Mouse (Mus musculus): Measurements from ENCODE around the gene Mlip. TPM values are rescaled to one million over a fixed set of nuclear protein-coding genes. Genes with fewer than 3 reads are reported as not detected.
"Not testable (repeated sequence)": the region's sequence is repeated elsewhere in the genome, so short reads cannot be mapped to it uniquely, and the experiment has no call there.

Gene Mlip
- polyA plus RNA-seq, 1 experiment from 2014 or later, result 0.25 TPM

- DNase-seq (ENCODE audit: low spot score) (no peak), ATAC-seq (ENCODE audit: insufficient number of reproducible peaks, low FRiP score, low TSS enrichment, low read depth) (no peak)
- WGBS, result 84% methylated on average over 4 of the region's 4 CpGs
- Histone ChIP-seq H3K9ac (ENCODE audit: low read length) (no peak overlapping the region), H3K9me3 (ENCODE audit: control insufficient read depth, low read length) (no peaks in the 10 kb centered on the region), H3K27ac (replicated peaks; ENCODE audit: low read depth, low read length) (no peak overlapping the region), H3K27me3 (ENCODE audit: control insufficient read depth, insufficient read depth, low read length) (no peaks in the 10 kb centered on the region), H3K4me3 (ENCODE audit: low read depth, low read length) (no peak overlapping the region), H3K4me2 (ENCODE audit: low read depth, severe bottlenecking) (no peak overlapping the region), H3K36me3 (ENCODE audit: control insufficient read depth, insufficient read depth, low read length) (no peaks in the 10 kb centered on the region), H3K4me1 (ENCODE audit: control insufficient read depth, insufficient read depth, low read length) (no peaks in the 10 kb centered on the region)
Observed at GRCm38 (mm10) chr9:77160277-77160926, 192.4 kb downstream of the Mlip start.

GRCm38 (mm10) chr9:77148518-77149257, 204.1 kb downstream of the Mlip start:
- no peak for ATAC-seq (ENCODE audit: insufficient number of reproducible peaks, low FRiP score, low TSS enrichment, low read depth)
- Histone ChIP-seq H3K4me3 (ENCODE audit: low read depth, low read length) (no peak overlapping the region), H3K4me1 (ENCODE audit: control insufficient read depth, insufficient read depth, low read length) (no peaks in the 10 kb centered on the region), H3K9ac (ENCODE audit: low read length) (no peak overlapping the region), H3K9me3 (ENCODE audit: control insufficient read depth, low read length) (no peaks in the 10 kb centered on the region), H3K36me3 (ENCODE audit: control insufficient read depth, insufficient read depth, low read length) (no peaks in the 10 kb centered on the region), H3K27ac (replicated peaks; ENCODE audit: low read depth, low read length) (no peak overlapping the region), H3K4me2 (ENCODE audit: low read depth, severe bottlenecking) (no peak overlapping the region), H3K27me3 (ENCODE audit: control insufficient read depth, insufficient read depth, low read length) (no peaks in the 10 kb centered on the region)
- DNase-seq (ENCODE audit: low spot score), result no peak
- 92% methylated on average over 3 of the region's 3 CpGs for WGBS

GRCm38 (mm10) chr9:77119735-77120134, 233.0 kb downstream of the Mlip start:
- no peaks in the 10 kb centered on the region for H3K4me1 ChIP-seq (ENCODE audit: control insufficient read depth, insufficient read depth, low read length)
- no peaks in the 10 kb centered on the region for H3K9me3 ChIP-seq (ENCODE audit: control insufficient read depth, low read length)
- H3K36me3 ChIP-seq (ENCODE audit: control insufficient read depth, insufficient read depth, low read length), result no peaks in the 10 kb centered on the region
- 88% methylated on average over 1 of the region's 1 CpGs for WGBS
- no peak overlapping the region for H3K4me3 ChIP-seq (ENCODE audit: low read depth, low read length)
- no peak for DNase-seq (ENCODE audit: low spot score)
- H3K27ac ChIP-seq (replicated peaks; ENCODE audit: low read depth, low read length), result no peak overlapping the region
- H3K9ac ChIP-seq (ENCODE audit: low read length), result no peak overlapping the region
- H3K27me3 ChIP-seq (ENCODE audit: control insufficient read depth, insufficient read depth, low read length), result no peaks in the 10 kb centered on the region
- no peak overlapping the region for H3K4me2 ChIP-seq (ENCODE audit: low read depth, severe bottlenecking)
- ATAC-seq (ENCODE audit: insufficient number of reproducible peaks, low FRiP score, low TSS enrichment, low read depth), result no peak

GRCm38 (mm10) chr9:77096886-77097285, 255.9 kb downstream of the Mlip start:
- Histone ChIP-seq H3K4me1 (ENCODE audit: control insufficient read depth, insufficient read depth, low read length) (no peaks in the 10 kb centered on the region), H3K9me3 (ENCODE audit: control insufficient read depth, low read length) (no peaks in the 10 kb centered on the region), H3K4me2 (ENCODE audit: low read depth, severe bottlenecking) (no peak overlapping the region), H3K9ac (ENCODE audit: low read length) (no peak overlapping the region), H3K27ac (replicated peaks; ENCODE audit: low read depth, low read length) (no peak overlapping the region), H3K4me3 (ENCODE audit: low read depth, low read length) (no peak overlapping the region), H3K36me3 (ENCODE audit: control insufficient read depth, insufficient read depth, low read length) (no peaks in the 10 kb centered on the region), H3K27me3 (ENCODE audit: control insufficient read depth, insufficient read depth, low read length) (no peaks in the 10 kb centered on the region)
- no peak for ATAC-seq (ENCODE audit: insufficient number of reproducible peaks, low FRiP score, low TSS enrichment, low read depth)
- WGBS, result 96% methylated on average over 1 of the region's 1 CpGs
- no peak for DNase-seq (ENCODE audit: low spot score)

- not testable (repeated sequence) for H3K9me3 ChIP-seq (ENCODE audit: control insufficient read depth, low read length); ATAC-seq (ENCODE audit: insufficient number of reproducible peaks, low FRiP score, low TSS enrichment, low read depth)
- 71% methylated on average over 1 of the region's 1 CpGs for WGBS
Observed at GRCm38 (mm10) chr9:77083221-77083620, 269.5 kb downstream of the Mlip start.

GRCm38 (mm10) chr9:77071676-77072075, 281.1 kb downstream of the Mlip start:
- 81% methylated on average over 2 of the region's 2 CpGs for WGBS
- no peak for ATAC-seq (ENCODE audit: insufficient number of reproducible peaks, low FRiP score, low TSS enrichment, low read depth)
- no peak for DNase-seq (ENCODE audit: low spot score)
- no peaks in the 10 kb centered on the region for H3K9me3 ChIP-seq (ENCODE audit: control insufficient read depth, low read length)
- H3K9ac ChIP-seq (ENCODE audit: low read length), result no peak overlapping the region
- no peaks in the 10 kb centered on the region for H3K4me1 ChIP-seq (ENCODE audit: control insufficient read depth, insufficient read depth, low read length)
- H3K36me3 ChIP-seq (ENCODE audit: control insufficient read depth, insufficient read depth, low read length), result no peaks in the 10 kb centered on the region
- H3K4me3 ChIP-seq (ENCODE audit: low read depth, low read length), result no peak overlapping the region
- H3K27me3 ChIP-seq (ENCODE audit: control insufficient read depth, insufficient read depth, low read length), result no peaks in the 10 kb centered on the region
- no peak overlapping the region for H3K27ac ChIP-seq (replicated peaks; ENCODE audit: low read depth, low read length)
- no peak overlapping the region for H3K4me2 ChIP-seq (ENCODE audit: low read depth, severe bottlenecking)

More at GRCm38 (mm10) chr9:77083221-77083620, 269.5 kb downstream of the Mlip start:
- not testable (repeated sequence) for DNase-seq (ENCODE audit: low spot score); H3K4me1 ChIP-seq (ENCODE audit: control insufficient read depth, insufficient read depth, low read length); H3K4me3 ChIP-seq (ENCODE audit: low read depth, low read length); H3K27ac ChIP-seq (replicated peaks; ENCODE audit: low read depth, low read length); H3K4me2 ChIP-seq (ENCODE audit: low read depth, severe bottlenecking); H3K27me3 ChIP-seq (ENCODE audit: control insufficient read depth, insufficient read depth, low read length); H3K36me3 ChIP-seq (ENCODE audit: control insufficient read depth, insufficient read depth, low read length); H3K9ac ChIP-seq (ENCODE audit: low read length)

GRCm38 (mm10) chr9:77056611-77057010, 296.2 kb downstream of the Mlip start:
- no peak overlapping the region for H3K4me3 ChIP-seq (ENCODE audit: low read depth, low read length)
- no peaks in the 10 kb centered on the region for H3K27me3 ChIP-seq (ENCODE audit: control insufficient read depth, insufficient read depth, low read length)
- no peak overlapping the region for H3K4me2 ChIP-seq (ENCODE audit: low read depth, severe bottlenecking)
- ATAC-seq (ENCODE audit: insufficient number of reproducible peaks, low FRiP score, low TSS enrichment, low read depth) (no peak), DNase-seq (ENCODE audit: low spot score) (no peak)
- H3K9me3 ChIP-seq (ENCODE audit: control insufficient read depth, low read length), result no peaks in the 10 kb centered on the region
- no peak overlapping the region for H3K27ac ChIP-seq (replicated peaks; ENCODE audit: low read depth, low read length)
- WGBS, result 83% methylated on average over 4 of the region's 4 CpGs
- no peaks in the 10 kb centered on the region for H3K36me3 ChIP-seq (ENCODE audit: control insufficient read depth, insufficient read depth, low read length)
- no peaks in the 10 kb centered on the region for H3K4me1 ChIP-seq (ENCODE audit: control insufficient read depth, insufficient read depth, low read length)
- H3K9ac ChIP-seq (ENCODE audit: low read length), result no peak overlapping the region

- no peaks in the 10 kb centered on the region for H3K9me3 ChIP-seq (ENCODE audit: control insufficient read depth, low read length)
Observed at GRCm38 (mm10) chr9:77054426-77055193, 298.2 kb downstream of the Mlip start.

More at GRCm38 (mm10) chr9:77054426-77055193, 298.2 kb downstream of the Mlip start:
- no peak overlapping the region for H3K4me3 ChIP-seq (ENCODE audit: low read depth, low read length)
- ATAC-seq (ENCODE audit: insufficient number of reproducible peaks, low FRiP score, low TSS enrichment, low read depth), result no peak
- WGBS, result 82% methylated on average over 9 of the region's 9 CpGs
- H3K27ac ChIP-seq (replicated peaks; ENCODE audit: low read depth, low read length), result no peak overlapping the region
- no peaks in the 10 kb centered on the region for H3K27me3 ChIP-seq (ENCODE audit: control insufficient read depth, insufficient read depth, low read length)
- no peaks in the 10 kb centered on the region for H3K4me1 ChIP-seq (ENCODE audit: control insufficient read depth, insufficient read depth, low read length)
- H3K4me2 ChIP-seq (ENCODE audit: low read depth, severe bottlenecking), result no peak overlapping the region
- DNase-seq (ENCODE audit: low spot score), result no peak
- no peak overlapping the region for H3K9ac ChIP-seq (ENCODE audit: low read length)
- H3K36me3 ChIP-seq (ENCODE audit: control insufficient read depth, insufficient read depth, low read length), result no peaks in the 10 kb centered on the region

Data from limb, embryonic 11.5 days (tissue).